Mouse (Mus musculus): Measurements from ENCODE around the gene Lrrc61.

DNA sequence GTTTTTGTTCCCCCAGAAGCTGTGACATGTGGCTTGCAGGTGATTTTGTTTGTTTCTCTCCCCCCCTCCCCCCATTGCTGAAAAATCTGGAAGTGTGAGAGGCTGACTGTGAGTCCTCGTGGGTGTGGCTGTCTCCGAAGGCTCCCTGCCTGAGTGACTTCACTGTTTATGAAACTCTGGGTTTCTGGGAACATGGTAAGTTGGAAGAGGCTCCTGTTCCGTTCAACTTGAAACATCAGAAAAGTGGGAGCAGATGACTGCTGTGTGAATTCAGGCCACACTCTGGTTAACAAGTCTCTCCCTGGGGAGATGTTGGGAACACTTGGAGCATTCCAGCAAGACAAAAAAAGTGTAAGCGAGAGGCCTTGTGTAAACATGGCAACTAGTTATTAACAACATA, 7.7 kb upstream of the Lrrc61 start:
- TF ChIP-seq GATA1 (IDR thresholded peaks at IDR 0.05; ENCODE audit: borderline replicate concordance, low read length) = no peak
- no peak for TF ChIP-seq FLI1 (IDR thresholded peaks at IDR 0.05; ENCODE audit: low read length)
